Mouse (Mus musculus) cortical plate, adult 2 months (tissue): ENCODE results near the gene Phtf2.

Experiments
- CTCF ChIP-seq: fragments of 200-500 bp; IDR thresholded peaks from 2 replicates; pipeline ENCODE4 v1.5.1; 2011; ENCODE audit warnings: mild to moderate bottlenecking, control low read depth, low read length; ENCODE audit not compliant: insufficient read depth; ENCODE audit errors: extremely low read depth
- POLR2A ChIP-seq: fragments of 200-500 bp; IDR thresholded peaks from 2 replicates; pipeline ENCODE4 v1.6.1; 2011; ENCODE audit warnings: mild to moderate bottlenecking, low read length, control low read depth; ENCODE audit not compliant: insufficient read depth; ENCODE audit errors: extremely low read depth

- no peak for TF ChIP-seq POLR2A
- TF ChIP-seq CTCF = no peak
Observed at GRCm38 (mm10) chr5:20815094-20815493, 66.8 kb downstream of the Phtf2 start.
